Mouse (Mus musculus): ENCODE measurements around the gene Bcl7a. TPM values are rescaled to one million over a fixed set of nuclear protein-coding genes. Genes with fewer than 3 reads are reported as not detected.

The Bcl7a gene
- total RNA-seq, 2 experiments from 2014 or later = 21.0 to 25.3 TPM

DNA sequence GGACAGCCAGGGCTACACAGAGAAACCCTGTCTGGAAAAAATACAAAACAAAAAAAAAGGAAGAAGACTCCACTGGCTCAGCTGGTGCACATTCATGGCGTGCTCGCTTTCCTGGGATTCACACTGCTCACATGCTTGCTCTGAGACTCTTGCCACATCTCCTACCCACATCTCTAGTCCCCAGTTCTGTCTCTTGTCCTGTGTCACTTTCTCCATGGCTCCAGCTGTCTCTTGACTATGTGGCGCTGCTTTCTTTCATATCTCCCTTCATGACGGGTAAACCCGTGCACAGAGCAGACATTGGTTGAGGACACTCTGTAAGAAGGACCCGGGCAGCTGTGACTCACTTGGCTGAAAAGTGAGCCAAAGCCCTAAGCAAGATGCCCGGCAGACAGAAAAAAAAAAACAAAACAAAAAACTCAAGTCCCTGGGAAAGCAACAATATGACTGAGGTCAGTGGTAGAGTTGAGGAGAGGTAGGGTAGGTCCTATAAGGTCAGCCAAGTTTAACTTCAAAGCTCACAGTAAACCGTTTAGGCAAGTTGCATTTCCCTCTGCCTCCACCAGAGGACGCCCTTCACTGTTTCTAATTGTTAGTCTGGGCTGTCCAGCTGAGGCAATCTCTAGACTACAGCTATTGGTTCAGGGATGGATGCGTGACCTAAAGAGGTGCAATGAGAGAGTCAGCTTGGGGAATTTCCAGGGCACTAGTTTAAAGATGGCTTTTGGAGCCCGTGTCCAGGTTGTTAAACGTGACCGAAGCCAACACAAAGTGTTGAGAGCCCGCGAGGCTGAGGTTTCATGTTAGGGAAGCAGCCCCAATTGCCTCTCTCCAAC is 33.7 kb downstream of the Bcl7a start:
- DNase-seq = peak; percentile 81

DNA sequence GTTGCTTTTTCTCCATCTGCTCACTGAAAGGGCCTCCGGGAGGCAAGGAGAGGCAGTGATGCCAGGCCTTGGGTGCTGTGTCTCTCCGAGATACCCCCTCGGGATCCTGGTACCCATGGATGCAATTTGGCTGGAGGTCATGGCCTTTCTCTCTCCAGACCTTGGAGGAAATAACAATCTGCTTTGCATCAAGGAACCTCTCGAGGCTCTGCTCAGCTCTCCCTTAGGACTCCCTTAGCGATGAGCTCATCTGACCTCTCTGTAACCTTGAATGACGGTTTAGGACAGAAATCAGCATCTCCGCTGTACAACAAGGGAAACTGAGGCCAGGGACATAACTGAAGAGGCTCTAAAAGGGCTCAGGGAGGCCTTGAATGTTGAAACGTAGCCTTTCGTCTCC is 35.1 kb downstream of the Bcl7a start:
- DNase-seq = no peak

DNA sequence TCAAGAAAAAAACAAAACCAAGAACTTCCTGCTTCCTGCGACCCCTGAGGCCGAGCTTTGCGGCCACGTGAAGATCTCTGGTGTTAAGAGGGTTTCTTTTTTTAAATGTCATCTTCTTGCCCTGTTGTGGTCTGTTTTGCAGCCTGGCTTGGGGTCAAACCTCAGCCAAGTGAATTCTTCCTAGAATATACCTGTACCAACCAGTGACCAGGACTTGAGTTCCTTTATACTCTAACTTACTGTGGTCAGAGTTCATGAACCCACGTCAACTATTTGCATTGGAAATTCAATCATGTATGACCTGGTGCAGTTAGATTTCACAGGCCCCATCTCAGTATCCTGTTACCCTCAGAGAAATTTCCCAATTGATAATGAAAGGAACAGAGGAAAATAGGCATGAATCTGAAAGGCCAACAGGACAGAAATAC is 35.9 kb downstream of the Bcl7a start:
- no peak for DNase-seq

DNA sequence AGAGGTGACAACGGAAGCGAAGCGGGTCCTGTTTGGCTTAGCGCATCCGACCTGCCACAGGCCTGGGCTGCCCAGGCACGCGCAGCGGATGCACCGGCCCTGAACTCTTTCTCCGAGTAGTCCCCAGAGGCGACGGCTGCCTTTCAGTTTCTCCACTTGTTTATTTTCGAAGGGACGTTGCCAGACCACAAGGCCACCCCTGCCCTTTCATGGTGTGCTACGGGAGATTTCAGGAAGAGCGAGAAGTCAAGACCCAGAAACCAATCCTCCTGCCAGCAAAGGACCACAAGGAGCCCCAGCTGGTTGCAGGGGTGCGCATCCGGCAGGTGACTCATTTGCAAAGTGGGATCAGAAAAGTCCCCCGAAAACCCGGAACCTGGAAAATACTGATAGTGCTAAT is 38.3 kb downstream of the Bcl7a start:
- DNase-seq = no peak

DNA sequence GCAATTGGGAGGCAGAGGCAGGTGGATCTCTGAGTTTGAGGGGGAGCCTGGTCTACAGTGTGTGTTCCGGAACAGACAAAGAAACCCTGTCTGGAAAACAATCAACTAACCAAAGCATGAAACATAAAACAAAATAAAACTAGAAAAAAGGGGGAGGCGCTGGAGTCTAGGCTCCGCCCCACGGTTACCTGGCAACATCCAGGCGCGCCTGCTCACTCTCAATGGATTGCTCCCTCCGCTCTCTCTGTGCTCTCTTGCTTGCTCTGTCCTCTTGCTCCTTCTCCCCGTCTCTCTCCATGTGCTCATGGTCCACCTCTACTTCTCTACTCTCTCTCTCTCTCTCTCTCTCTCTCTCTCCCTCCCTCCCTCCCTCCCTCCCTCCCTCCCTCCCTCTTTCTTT is 39.1 kb downstream of the Bcl7a start:
- DNase-seq = no peak

DNA sequence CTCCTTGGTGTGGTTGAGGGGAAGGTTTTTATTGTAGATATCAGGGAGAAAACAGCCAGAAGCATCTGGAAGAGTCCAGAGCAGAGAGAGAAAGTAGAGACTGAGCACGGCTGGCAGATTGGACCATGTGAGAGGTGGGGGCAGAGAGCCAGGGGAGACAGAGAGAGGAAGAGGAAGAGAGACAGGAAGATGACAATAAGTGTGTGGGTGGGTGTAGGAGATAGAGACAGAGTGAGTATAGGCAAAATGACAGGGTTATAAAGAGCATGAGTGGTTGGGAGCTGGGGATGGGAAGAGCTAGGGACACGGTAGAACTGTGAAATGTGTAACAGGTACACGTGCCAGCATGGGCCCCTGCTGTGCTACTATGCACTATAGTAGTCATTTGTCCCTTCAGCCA is 44.8 kb downstream of the Bcl7a start:
- no peak for DNase-seq

DNA sequence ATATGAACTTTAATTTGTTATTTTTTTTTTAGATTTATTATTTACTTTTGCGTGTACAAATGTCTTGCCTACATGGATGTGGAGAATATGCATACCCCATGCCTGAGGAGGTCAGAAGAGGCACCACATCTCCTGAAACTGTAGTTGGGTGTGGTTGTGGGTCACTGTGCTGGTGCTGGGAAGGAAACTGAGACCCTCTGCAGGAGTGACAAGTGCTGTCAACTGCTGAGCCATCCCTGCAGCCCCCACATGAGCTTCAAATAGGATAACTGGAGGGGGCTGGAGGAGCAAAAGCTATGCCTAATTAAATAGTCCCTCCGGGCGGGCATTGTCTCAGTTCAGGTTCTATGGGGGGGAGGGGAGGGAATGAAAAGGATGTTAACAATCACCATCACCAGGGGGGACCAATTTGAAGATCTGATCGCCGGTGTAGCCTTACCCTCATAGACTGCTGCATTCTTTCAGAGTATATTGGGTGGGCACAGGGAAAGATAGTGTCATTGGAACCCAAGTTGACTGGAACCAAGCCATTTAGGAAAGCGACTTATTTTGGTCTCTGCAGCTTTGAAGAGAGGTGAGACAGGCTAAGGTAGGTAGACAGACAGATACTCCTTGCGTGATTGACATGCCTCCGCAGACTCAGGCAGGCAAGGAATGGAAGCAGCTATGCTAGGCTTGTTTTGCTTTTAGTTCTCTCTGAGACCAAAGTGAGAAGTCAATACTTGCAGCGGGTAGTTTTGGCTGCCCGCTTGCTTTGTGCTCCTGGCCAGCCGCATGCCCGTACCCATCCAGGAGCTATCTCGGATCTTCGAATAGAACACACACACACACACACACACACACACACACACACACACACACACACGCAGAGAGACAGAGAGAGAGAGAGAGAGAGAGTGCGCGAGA is 47.2 kb downstream of the Bcl7a start:
- DNase-seq = no peak

DNA sequence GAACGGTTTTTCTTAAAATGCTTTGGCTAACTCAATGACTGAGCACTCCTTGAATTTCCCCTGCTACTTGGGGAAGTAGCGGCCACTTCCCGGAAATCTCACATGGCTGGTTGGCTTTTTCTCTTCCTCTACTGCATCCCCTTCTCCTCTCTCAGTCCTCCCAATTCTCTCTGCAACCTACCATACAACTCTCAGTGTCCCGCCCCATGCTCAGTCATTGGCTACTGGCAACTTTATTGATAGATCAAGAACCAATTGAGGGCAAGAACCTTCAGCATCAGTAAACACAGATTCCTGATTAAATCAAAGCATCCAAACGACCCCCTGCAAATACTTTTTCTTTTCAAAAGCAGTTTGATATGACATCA is 47.8 kb downstream of the Bcl7a start:
- DNase-seq = no peak

DNA sequence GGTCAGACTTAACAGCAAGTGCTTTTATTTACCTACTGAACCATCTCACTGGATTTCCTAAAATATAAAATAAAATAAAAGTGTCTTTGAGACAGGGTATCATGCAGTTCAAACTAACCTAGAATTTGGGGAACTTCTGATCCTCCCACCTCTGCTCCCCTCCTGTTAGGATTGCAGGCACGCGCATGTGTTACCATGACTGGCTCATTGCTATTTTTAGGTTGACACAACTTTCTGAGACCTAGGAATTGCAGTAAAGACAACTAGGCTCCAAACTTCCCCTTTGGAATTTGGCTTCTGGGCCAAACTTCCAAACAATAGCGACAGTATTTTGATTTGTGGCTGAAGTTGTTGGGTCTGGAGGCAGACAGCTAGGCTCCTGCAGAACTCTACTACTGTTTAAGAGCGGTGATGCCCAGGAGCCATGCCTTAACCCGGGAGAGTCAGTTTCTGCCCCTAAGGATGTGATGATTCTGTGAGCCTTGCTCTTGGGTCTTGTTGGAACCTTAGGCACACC is 50.2 kb downstream of the Bcl7a start:
- DNase-seq = no peak

DNA sequence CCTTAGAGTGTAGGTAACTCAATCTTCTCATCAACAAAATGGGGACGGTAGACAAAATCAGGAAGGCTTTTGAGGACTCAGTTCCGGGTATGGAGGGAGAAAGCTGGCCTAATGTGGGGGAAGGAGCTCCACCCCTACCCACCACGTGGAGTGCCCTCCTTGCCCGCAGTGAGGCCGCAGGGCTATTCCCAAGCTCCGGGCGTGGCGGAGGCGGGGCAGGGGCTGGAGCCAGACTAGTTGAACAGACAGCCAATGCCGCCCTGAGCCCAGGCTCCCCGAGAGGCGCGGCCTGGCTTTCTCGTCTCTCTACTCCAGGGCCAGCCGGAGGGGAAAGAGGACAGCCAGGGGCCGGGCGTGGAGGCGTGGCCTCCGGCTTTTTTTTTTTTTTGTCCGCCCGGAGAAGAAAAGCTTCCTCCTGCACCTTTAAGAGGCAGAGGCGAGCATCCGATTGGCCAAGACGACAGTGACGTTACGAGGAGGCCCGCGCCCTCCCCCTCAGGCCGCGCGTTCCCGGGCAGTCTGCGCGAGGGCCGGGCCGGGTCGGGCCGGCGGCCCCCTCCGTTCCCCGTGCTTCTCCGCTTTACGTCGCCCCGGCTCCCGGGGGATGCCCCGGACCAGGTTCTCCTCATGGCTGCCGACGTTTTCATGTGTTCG is 50.8 kb downstream of the Bcl7a start, which contains the start of gene Mlxip:
Gene Mlxip (plus strand): TSS at position 496 of the 654 bp plus-strand sequence.
- DNase-seq = peak; percentile 91

DNA sequence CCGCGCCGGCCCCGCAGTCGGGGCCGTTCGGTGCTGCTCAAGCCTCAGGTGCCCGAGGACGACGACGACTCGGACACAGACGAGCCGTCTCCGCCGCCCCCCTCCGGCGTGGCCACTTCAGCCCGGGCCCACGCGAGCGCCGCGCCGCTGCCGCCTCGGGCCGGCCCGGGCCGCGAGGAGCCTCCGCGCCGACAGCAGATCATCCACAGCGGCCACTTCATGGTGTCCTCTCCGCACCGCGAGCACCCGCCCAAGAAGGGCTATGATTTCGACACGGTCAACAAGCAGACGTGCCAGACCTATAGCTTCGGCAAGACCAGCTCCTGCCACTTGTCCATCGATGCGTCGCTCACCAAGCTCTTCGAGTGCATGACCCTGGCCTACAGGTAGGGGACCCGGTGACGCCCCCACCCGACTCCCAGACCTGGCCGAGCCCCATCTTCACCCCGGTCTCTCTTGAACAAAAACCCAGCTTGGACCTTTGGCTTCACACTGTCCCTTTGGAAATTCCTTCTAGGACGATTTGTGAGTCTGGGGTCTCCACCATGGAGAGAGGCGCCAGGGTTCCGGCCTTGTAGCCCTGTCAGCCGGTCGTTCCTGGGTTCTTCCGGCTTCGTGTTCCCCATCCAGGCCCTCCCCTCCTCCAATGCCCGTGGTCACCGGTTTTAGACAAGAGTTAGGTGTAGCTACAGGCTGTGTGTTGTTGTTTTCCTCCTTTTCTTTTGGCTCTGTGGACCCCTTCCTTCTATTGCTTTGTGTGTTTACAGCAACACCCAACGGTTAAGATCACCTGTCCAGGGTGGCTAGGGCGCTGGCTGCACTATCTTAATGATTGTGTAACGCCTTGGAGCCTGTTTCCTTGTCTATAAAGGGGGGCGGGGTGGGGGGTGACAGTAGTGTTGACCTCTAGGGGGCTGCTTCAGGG is 51.6 kb downstream of the Bcl7a start:
- DNase-seq = no peak

DNA sequence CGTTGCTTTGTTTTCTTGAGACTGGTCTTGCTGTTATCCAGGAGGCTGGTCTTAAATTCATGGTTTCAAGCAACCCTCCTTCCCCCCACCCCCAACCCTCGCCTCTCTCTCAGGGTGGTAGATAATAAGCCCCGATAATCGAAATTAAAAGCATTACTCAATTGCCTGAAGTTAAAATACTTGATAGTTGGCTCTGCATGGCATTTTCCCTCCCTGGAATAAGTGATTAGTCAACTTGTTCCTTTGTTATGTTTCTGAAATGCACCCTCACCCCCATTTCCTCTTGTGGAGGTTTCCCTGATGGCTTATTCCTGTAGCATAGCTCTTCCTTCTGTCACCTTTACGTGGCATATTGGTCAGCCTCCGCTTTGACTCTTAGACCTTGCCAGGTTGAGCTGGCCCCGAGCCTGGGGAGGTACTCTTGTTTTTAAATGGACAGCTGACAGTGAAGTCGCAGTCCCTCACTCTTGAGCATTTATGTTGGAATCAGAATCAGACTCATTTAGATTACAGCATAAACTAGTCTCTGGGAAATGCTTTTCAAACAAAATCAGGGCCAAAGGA is 53.3 kb downstream of the Bcl7a start:
- DNase-seq = no peak

DNA sequence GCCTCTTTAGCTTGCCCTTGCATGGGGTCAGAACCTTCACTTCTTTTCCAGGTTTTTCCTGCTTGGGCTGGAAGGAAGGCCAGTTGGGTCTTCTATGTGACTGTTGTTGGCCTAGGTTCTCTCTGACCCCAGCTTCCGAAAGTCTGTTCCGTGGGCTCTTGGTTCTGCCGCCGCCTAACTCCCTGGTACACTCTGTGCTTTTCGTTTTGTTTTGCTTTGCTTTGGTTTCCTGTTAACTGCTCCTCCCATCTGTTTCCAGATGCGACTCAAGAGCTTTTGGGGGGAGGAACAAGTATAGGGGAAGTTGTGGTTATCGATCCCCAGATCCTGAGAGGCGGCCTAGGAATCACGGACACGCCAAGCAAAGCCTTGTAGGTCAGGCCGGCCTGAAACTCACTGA is 54.2 kb downstream of the Bcl7a start:
- no peak for DNase-seq

DNA sequence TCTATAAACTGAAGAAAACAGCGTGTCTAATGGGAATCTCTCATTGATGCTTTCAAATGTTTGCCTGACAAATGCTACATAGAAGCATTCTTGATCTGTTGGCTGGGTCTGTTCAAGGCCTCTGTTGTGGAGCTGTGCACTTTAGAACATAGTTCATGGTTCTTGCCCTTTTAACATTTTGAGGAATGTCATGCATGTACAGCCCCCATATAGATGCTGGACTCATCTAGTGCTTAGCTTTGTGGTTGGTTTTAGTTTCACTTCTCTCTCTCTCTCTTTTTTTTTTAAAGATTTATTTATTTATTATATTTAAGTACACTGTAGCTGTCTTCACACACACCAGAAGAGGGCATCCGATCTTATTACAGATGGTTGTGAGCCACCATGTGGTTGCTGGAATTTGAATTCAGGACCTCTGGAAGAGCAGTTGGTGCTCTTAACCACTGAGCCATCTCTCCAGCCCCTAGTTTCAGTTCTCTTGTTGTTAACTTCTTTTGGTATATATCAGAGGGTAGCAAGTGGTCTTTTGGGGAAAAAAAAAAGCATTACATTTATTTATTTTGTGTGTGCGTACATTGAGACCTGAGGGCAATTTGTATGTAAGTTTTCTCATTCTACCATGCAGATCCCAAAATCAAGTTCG is 55.3 kb downstream of the Bcl7a start:
- no peak for DNase-seq

DNA sequence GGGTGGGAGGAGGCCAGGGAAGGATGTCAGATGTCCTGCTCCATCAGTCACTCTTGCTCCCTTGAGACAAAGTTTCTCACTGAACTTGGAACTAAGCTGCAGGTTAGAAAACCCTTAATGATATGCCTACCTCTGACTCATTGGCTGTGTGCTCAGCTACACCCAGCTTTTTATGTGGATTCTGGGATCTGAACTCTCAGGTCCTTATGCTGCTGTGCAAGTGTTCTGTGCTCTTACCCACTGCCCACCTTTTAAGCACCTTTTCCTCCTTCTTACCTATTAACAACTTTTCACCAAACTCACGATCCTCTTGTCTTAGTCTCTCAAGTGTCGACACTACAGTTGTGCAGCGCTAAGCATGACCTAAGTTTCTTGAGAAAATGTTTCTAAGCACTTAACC is 60.8 kb downstream of the Bcl7a start:
- DNase-seq = no peak

DNA sequence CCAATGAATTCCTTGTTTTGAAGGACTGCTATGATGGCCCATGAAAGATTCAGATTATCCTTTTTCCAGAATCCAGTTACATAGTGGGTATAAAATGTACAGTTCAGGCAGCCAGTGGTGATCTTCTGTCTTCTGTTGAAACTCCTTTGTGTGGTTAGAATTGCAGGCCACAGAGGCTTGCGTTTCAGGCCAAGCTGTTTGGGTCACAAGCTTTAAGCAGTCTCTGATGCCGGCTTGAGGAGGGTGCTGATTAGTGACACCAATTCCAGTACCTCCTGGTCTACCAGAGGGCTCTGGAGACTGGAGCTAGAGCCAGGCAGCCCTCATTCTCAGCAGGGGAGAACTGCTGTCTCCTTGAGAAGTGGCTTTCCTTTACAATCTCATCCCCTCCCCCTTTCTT is 63.3 kb downstream of the Bcl7a start:
- DNase-seq = no peak

DNA sequence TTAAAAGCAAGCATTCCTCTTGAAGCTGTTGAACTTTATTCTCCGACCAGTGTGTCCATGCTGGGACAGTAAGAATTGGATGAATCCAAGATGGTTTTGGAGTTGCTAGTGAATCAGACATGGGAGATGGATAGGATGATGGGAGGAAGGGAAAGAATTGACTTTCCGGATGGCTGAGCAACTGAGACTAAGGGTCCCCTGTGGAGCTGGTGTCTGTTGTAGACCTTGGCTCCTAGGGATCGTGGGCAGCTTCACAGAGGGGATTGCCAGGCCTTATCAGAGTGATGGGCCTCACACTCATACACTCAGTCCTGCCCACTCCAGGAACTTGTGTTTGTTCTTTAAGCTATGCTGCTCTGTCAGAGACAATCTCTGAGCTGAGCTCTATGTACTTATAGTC is 64.5 kb downstream of the Bcl7a start:
- no peak for DNase-seq

DNA sequence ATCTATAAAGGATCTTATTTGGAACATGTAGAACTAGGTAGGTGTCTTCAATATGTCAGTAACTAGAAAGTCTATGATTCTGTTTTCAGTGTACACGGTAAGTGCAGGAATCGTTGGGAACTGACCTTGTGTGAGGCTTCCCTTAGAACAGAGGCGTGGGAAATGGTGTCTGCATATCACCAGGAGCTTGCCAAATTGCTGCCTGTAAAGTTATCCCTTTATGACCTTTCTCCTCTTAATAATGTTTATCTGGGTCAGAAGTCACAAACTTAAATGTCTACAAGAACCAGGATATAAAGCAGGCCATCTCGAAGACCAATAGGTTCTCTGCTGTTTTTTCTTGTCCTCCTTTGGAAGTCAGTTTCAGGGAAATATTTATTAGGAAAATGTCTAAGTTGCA is 68.6 kb downstream of the Bcl7a start:
- no peak for DNase-seq

DNA sequence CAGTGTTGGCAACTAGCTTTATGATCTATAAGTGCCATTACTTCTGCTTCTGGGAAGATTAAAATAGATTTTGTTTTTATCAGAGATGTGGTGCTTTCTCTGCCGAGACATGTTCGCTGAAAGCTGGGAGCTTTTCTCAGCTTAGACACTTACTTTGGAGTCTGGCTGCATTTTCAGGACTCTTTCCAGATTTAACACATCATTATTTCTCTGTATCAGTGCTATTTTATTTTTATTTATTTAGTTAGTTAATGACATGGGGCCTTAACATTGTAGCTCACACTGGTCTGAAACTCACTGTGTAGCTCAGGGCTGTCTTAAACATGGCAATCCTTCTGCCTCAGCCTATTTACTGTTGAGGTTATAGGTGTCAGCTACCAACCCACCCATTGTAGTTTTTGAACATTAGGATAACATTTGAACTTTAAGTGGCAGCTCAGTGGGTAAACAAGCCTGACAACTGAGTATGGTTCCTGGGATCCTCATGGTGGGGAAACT is 70.3 kb downstream of the Bcl7a start:
- no peak for DNase-seq

DNA sequence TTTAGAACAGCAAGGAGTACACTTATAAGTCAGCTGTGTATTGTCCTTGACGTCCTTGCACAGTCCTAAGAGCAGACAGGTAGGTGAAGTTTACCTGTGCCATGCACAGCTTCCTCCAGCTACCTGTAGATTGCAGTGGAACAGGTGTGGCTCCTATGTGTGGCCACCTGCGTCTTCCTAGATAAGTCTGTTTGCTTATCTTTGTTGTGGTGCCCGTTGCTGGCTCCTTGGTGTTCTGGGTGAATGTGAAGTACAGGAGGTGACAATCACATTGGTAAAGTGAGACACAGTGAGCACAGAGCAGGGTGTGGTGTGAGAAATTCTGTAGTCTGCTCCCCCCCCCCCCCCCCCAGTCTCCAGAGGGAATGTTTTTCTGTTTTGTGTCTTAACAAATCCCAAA is 72.5 kb downstream of the Bcl7a start:
- DNase-seq = no peak

Data from gastrocnemius, postnatal 10 days (tissue).